Mouse (Mus musculus): ENCODE data around the gene Ankrd22.

Gene Ankrd22

DNA sequence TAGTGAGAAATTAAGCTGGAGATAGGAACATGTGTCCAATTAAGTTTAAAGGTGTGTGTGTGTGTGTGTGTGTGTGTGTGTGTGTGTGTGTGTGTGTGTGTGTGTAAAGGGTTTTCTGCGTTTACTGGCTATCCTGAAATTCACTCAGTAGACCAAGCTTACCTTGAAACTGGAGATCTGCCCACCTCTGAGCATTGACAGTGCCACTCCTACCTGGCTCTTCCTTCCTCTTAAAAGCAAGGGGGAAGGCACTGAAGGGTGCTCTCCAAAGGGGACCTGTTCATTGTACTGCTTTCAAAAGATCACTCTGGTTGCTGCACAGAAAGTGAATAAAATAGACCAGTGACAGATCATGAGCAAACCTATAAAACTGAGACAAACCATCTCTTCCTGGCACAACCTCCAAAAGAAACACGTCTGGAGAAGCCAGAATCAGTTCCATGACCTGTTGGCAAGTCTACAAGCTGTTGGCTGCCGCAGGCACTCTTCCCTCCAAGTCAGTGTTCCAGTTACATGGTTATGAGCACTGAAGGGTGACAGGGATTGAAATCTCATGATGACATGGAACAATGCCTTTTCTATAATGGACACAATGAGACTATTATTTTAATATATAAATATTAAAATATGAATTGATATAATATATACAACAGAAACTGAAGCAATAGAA, 76.7 kb downstream of the Ankrd22 start:
- DNase-seq (ENCODE audit: low spot score): no peak

DNA sequence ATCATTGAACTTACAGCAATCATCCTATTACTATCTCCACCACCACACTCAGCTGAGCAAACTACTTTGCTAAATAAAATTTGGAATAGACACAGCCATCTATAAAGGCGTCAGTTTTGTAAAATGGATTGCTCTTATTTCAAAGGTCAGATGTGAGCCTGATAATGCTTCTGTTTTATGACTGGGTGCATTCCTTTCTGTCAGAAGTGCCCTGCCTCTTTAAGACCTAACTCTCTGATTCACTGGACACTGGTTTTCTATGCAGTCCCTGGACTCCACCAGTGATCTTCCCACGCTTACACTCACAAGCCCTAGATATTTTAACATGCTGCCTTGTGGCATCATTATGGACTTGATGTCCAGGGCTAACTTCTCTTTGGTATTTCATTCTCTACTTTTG, 87.7 kb downstream of the Ankrd22 start:
- DNase-seq (ENCODE audit: low spot score): no peak

DNA sequence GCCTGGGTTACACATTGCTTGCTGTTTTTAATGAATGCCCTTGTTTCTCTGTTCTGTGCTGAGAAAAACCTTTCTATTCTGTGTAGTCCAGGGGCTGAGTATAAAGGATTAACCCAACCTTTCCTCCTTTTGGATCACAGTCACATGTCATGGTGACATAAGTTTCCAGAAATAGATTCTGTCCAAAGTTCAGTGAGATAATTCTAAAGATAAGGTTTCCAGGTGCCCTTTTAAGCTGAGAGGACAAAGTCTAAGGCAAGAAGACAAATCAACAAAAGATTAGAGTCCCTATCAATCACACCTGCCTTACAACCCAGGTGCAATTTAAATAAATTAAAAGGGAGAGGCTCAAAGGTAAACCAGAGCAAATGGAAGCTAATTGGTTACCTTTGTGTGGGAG, 91.6 kb downstream of the Ankrd22 start:
- no peak for DNase-seq (ENCODE audit: low spot score)

All from c-Kit-positive CD71-positive TER-119-positive erythroid progenitor cells, embryonic 14.5 days (primary cell).